Mouse (Mus musculus) c-Kit-positive CD71-positive TER-119-negative erythroid progenitor cells, embryonic 14.5 days (primary cell): ENCODE measurements around the gene Cycs.
A peak's percentile ranks its signal among the peaks of the same experiment; 100 is the strongest.
"Not testable (repeated sequence)": the region's sequence is repeated elsewhere in the genome, so short reads cannot be mapped to it uniquely, and the experiment has no call there.

Experiments used
- DNase-seq: peaks from one replicate; pipeline ENCODE4 v3.0.0-alpha.2; 2013; ENCODE audit warnings: low read depth

Cycs gene

GRCm38 (mm10) chr6:50566141-50566996, at the start of gene Cycs:
Cycs (minus strand) TSS chr6:50566538.
- peak; percentile 99 for DNase-seq

- DNase-seq, result peak; percentile 58
Observed at GRCm38 (mm10) chr6:50601620-50602019, 35.3 kb upstream of the Cycs start.

- no peak for DNase-seq
Observed at GRCm38 (mm10) chr6:50598560-50598959, 32.2 kb upstream of the Cycs start.

- DNase-seq, result peak; percentile 91
Observed at GRCm38 (mm10) chr6:50596301-50597211, 30.2 kb upstream of the Cycs start, which contains the start of gene 4921507P07Rik. 4921507P07Rik (minus strand) TSS chr6:50596632.

GRCm38 (mm10) chr6:50594372-50594771, 28.0 kb upstream of the Cycs start:
- no peak for DNase-seq

- DNase-seq, result no peak
Observed at GRCm38 (mm10) chr6:50593334-50593845, 27.1 kb upstream of the Cycs start.

- no peak for DNase-seq
Observed at GRCm38 (mm10) chr6:50590234-50590633, 23.9 kb upstream of the Cycs start.

- peak; percentile 79 for DNase-seq
Observed at GRCm38 (mm10) chr6:50588251-50588650, 21.9 kb upstream of the Cycs start.

GRCm38 (mm10) chr6:50587412-50587811, 21.1 kb upstream of the Cycs start:
- DNase-seq, result no peak

GRCm38 (mm10) chr6:50586316-50586715, 20.0 kb upstream of the Cycs start:
- no peak for DNase-seq

GRCm38 (mm10) chr6:50585733-50586132, 19.4 kb upstream of the Cycs start:
- DNase-seq, result no peak

GRCm38 (mm10) chr6:50571661-50572060, 5.3 kb upstream of the Cycs start:
- DNase-seq, result no peak

GRCm38 (mm10) chr6:50566997-50567255, 588 bp upstream of the Cycs start:
- DNase-seq, result peak; percentile 22

GRCm38 (mm10) chr6:50563651-50564050, 2.7 kb downstream of the Cycs start:
- DNase-seq, result no peak

- no peak for DNase-seq
Observed at GRCm38 (mm10) chr6:50562421-50562820, 3.9 kb downstream of the Cycs start.

- DNase-seq, result no peak
Observed at GRCm38 (mm10) chr6:50560776-50561175, 5.6 kb downstream of the Cycs start.

- DNase-seq, result no peak
Observed at GRCm38 (mm10) chr6:50558877-50559276, 7.5 kb downstream of the Cycs start.

- DNase-seq, result no peak
Observed at GRCm38 (mm10) chr6:50557566-50557965, 8.8 kb downstream of the Cycs start.

- DNase-seq, result not testable (repeated sequence)
Observed at GRCm38 (mm10) chr6:50554223-50554622, 12.1 kb downstream of the Cycs start.

- no peak for DNase-seq
Observed at GRCm38 (mm10) chr6:50552881-50553518, 13.3 kb downstream of the Cycs start.

- DNase-seq, result no peak
Observed at GRCm38 (mm10) chr6:50549791-50550190, 16.5 kb downstream of the Cycs start.

GRCm38 (mm10) chr6:50549051-50549450, 17.3 kb downstream of the Cycs start:
- DNase-seq, result no peak
